In the genomic region with DNA sequence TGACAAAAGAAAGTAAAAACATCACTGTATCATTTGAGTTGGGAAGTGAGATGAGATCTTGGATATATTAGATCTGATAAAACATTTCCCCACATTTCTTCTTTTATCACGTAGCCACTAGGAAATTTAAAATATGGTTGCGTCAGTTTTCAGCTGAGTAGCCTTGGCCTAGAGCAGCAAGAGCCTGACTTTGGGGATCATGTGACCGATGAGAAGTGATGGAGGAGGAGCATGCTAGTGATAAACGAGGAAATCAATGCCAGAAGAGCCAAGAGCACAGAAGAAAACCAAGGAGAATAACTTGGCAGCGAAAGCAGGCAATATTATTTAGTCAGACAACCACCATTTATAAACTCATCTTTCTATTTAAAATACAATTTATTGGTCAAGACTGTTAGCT, we compare ENCODE assay signal across 28 mouse cellular contexts.
DNase-seq lines count a peak whose midpoint lies in the region; ATAC-seq and TF ChIP-seq lines count a peak whose summit lies in the region.
"Had no signal": no experiment of that assay in that cellular context is flagged by ENCODE, and none has a peak within 500 bp of the region (broad histone marks: within the 10 kb centered on the region; RNA-seq: fewer than 3 reads in every experiment).

No protein-coding gene starts in this region.

- no peaks in the 10 kb centered on the region for H3K27me3 ChIP-seq in midbrain, embryonic 14.5 days (ENCODE audit: control insufficient read depth, insufficient read depth, low read length)
- H3K27me3 ChIP-seq in midbrain, embryonic 10.5 days (ENCODE audit: low read depth, poor library complexity, severe bottlenecking) = no peaks in the 10 kb centered on the region
- H3K27me3 ChIP-seq: CH12.LX; embryonic facial prominence, embryonic 12.5 days; forebrain, embryonic 13.5 days; heart, embryonic 12.5 days; heart, embryonic 15.5 days; hindbrain, embryonic 13.5 days had no signal

- H3K4me2 ChIP-seq in midbrain, embryonic 14.5 days (ENCODE audit: low read length) = no peak overlapping the region
- H3K4me2 ChIP-seq: embryonic facial prominence, embryonic 12.5 days; forebrain, embryonic 13.5 days; heart, embryonic 12.5 days; heart, embryonic 15.5 days; hindbrain, embryonic 13.5 days had no signal

- H3K4me3 ChIP-seq in gastrocnemius, adult 2 months = no peak overlapping the region
- H3K4me3 ChIP-seq in midbrain, embryonic 14.5 days (replicated peaks; ENCODE audit: low read depth, low read length) = no peak overlapping the region
- no peak overlapping the region for H3K4me3 ChIP-seq in midbrain, embryonic 10.5 days
- H3K4me3 ChIP-seq: embryonic facial prominence, embryonic 12.5 days; forebrain, embryonic 10.5 days; forebrain, embryonic 13.5 days; heart, embryonic 12.5 days; heart, embryonic 15.5 days; hindbrain, embryonic 10.5 days; hindbrain, embryonic 13.5 days had no signal

- H3K9me3 ChIP-seq in midbrain, embryonic 14.5 days (ENCODE audit: control insufficient read depth, low read length) = no peaks in the 10 kb centered on the region
- H3K9me3 ChIP-seq in midbrain, embryonic 10.5 days (replicated peaks) = no peaks in the 10 kb centered on the region
- H3K9me3 ChIP-seq: embryonic facial prominence, embryonic 12.5 days; forebrain, embryonic 10.5 days; forebrain, embryonic 13.5 days; G1E; heart, embryonic 12.5 days; heart, embryonic 15.5 days; hindbrain, embryonic 10.5 days; hindbrain, embryonic 13.5 days had no signal

- no peaks in the 10 kb centered on the region for H3K36me3 ChIP-seq in midbrain, embryonic 14.5 days (ENCODE audit: control insufficient read depth, insufficient read depth, low read length)
- H3K36me3 ChIP-seq in midbrain, embryonic 10.5 days = no peaks in the 10 kb centered on the region
- H3K36me3 ChIP-seq: embryonic facial prominence, embryonic 12.5 days; forebrain, embryonic 10.5 days; G1E; heart, embryonic 12.5 days; heart, embryonic 15.5 days; hindbrain, embryonic 10.5 days; hindbrain, embryonic 13.5 days had no signal

- H3K27ac ChIP-seq in gastrocnemius, adult 2 months = peak overlapping the region; percentile 16; the same call in 1 of the 2 replicates
- no peak overlapping the region for H3K27ac ChIP-seq in midbrain, embryonic 14.5 days (replicated peaks; ENCODE audit: low read depth, low read length)
- H3K27ac ChIP-seq in midbrain, embryonic 10.5 days (replicated peaks) = no peak overlapping the region
- H3K27ac ChIP-seq: embryonic facial prominence, embryonic 12.5 days; forebrain, embryonic 10.5 days; forebrain, embryonic 13.5 days; heart, embryonic 15.5 days; hindbrain, embryonic 10.5 days; hindbrain, embryonic 13.5 days had no signal

- no peak for TF ChIP-seq CTCF in gastrocnemius, adult 2 months (IDR thresholded peaks at IDR 0.05)

- 89% methylated on average over 5 of the region's 5 CpGs for WGBS in midbrain, embryonic 14.5 days
- 89% methylated on average over 5 of the region's 5 CpGs for WGBS in midbrain, embryonic 10.5 days

- peak; percentile 13 for DNase-seq in adrenal gland, adult 2 months
- DNase-seq in adrenal gland, postnatal 10 days = no peak
- DNase-seq in gastrocnemius, adult 2 months = no peak
- DNase-seq in gastrocnemius, postnatal 10 days = no peak
- peak; percentile 9 for DNase-seq in adipocyte (ENCODE audit: low spot score)
- peak; percentile 25 for DNase-seq in skeletal muscle tissue, adult 2 months (ENCODE audit: low read depth, low spot score)
- DNase-seq in midbrain, embryonic 14.5 days = no peak
- DNase-seq in midbrain, embryonic 10.5 days (ENCODE audit: low spot score) = no peak
- DNase-seq: adrenal gland, postnatal 36 days; cerebellum, adult 18-20 months; cerebellum, adult 9-10 months; cerebellum, postnatal 14 days; gastrocnemius, postnatal 25 days; heart, adult 18-20 months; heart, postnatal 10 days; heart, postnatal 36 days had no signal

- intact Hi-C loops in gastrocnemius, adult 2 months (cut with DNase I) = no loop called here

- no peaks in the 10 kb centered on the region for H3K4me1 ChIP-seq in midbrain, embryonic 14.5 days (ENCODE audit: control insufficient read depth, insufficient read depth, low read length)
- H3K4me1 ChIP-seq in midbrain, embryonic 10.5 days = no peaks in the 10 kb centered on the region
- H3K4me1 ChIP-seq: embryonic facial prominence, embryonic 12.5 days; forebrain, embryonic 10.5 days; forebrain, embryonic 13.5 days; heart, embryonic 12.5 days; heart, embryonic 15.5 days; hindbrain, embryonic 10.5 days; hindbrain, embryonic 13.5 days had no signal

- no peak overlapping the region for H3K9ac ChIP-seq in midbrain, embryonic 14.5 days (replicated peaks; ENCODE audit: low read length)
- H3K9ac ChIP-seq: embryonic facial prominence, embryonic 12.5 days; forebrain, embryonic 13.5 days; heart, embryonic 12.5 days; heart, embryonic 15.5 days; hindbrain, embryonic 13.5 days had no signal

- no peak for ATAC-seq in midbrain, embryonic 14.5 days (ENCODE audit: low FRiP score, low TSS enrichment)
- ATAC-seq: forebrain, embryonic 13.5 days; forebrain, embryonic 16.5 days; hindbrain, embryonic 16.5 days; intestine, embryonic 16.5 days had no signal

Comparison
In these comparisons a context has a peak if more than half of its experiments do, and no peak if none do; other contexts are left out.
1. DNase-seq: peak in adrenal gland, adult 2 months (single experiment), adipocyte (single experiment) and skeletal muscle tissue, adult 2 months (single experiment); none in adrenal gland, postnatal 10 days (single experiment), gastrocnemius, adult 2 months (single experiment), gastrocnemius, postnatal 10 days (single experiment), midbrain, embryonic 14.5 days (single experiment) and midbrain, embryonic 10.5 days (single experiment).